Mouse (Mus musculus) right cerebral cortex, postnatal 4 days (tissue): ENCODE measurements around the gene Il22ra2.

Experiments
- DNase-seq: peaks from one replicate; pipeline ENCODE4 v3.0.0-alpha.2; 2022

Gene Il22ra2

GRCm38 (mm10) chr10:19621408-19622048 lies at the start of gene Il22ra2:
Il22ra2 (plus strand) TSS chr10:19621998.
- no peak for DNase-seq

- DNase-seq, result no peak
Measured at GRCm38 (mm10) chr10:19577571-19577970, 44.2 kb upstream of the Il22ra2 start.

- no peak for DNase-seq
Measured at GRCm38 (mm10) chr10:19578001-19578400, 43.8 kb upstream of the Il22ra2 start.

- peak; percentile 57 for DNase-seq
Measured at GRCm38 (mm10) chr10:19578409-19578986, 43.3 kb upstream of the Il22ra2 start.

- DNase-seq, result no peak
Measured at GRCm38 (mm10) chr10:19580660-19581059, 41.1 kb upstream of the Il22ra2 start.

GRCm38 (mm10) chr10:19581844-19582582 lies 39.8 kb upstream of the Il22ra2 start:
- no peak for DNase-seq

- DNase-seq, result no peak
Measured at GRCm38 (mm10) chr10:19582806-19583430, 38.9 kb upstream of the Il22ra2 start.

- DNase-seq, result no peak
Measured at GRCm38 (mm10) chr10:19584064-19584463, 37.7 kb upstream of the Il22ra2 start.

GRCm38 (mm10) chr10:19584846-19585245 lies 37.0 kb upstream of the Il22ra2 start:
- DNase-seq, result no peak

GRCm38 (mm10) chr10:19585860-19586259 lies 35.9 kb upstream of the Il22ra2 start:
- DNase-seq, result no peak

GRCm38 (mm10) chr10:19587281-19587680 lies 34.5 kb upstream of the Il22ra2 start:
- no peak for DNase-seq

GRCm38 (mm10) chr10:19589626-19590025 lies 32.2 kb upstream of the Il22ra2 start:
- DNase-seq, result no peak

GRCm38 (mm10) chr10:19591286-19591640 lies 30.5 kb upstream of the Il22ra2 start:
- DNase-seq, result no peak

- peak; percentile 86 for DNase-seq
Measured at GRCm38 (mm10) chr10:19591641-19592441, 30.0 kb upstream of the Il22ra2 start, which contains the start of gene Ifngr1. Ifngr1 (plus strand) TSS chr10:19591949.

- no peak for DNase-seq
Measured at GRCm38 (mm10) chr10:19592556-19592955, 29.2 kb upstream of the Il22ra2 start.

- no peak for DNase-seq
Measured at GRCm38 (mm10) chr10:19593296-19593695, 28.5 kb upstream of the Il22ra2 start.

- DNase-seq, result no peak
Measured at GRCm38 (mm10) chr10:19594201-19594905, 27.4 kb upstream of the Il22ra2 start.

GRCm38 (mm10) chr10:19596866-19597265 lies 24.9 kb upstream of the Il22ra2 start:
- DNase-seq, result no peak

GRCm38 (mm10) chr10:19598091-19598490 lies 23.7 kb upstream of the Il22ra2 start:
- DNase-seq, result no peak

GRCm38 (mm10) chr10:19599331-19600092 lies 22.3 kb upstream of the Il22ra2 start:
- DNase-seq, result no peak

GRCm38 (mm10) chr10:19600093-19600420 lies 21.7 kb upstream of the Il22ra2 start:
- no peak for DNase-seq
